Mouse (Mus musculus) 3T3-L1 (cell line): ENCODE results near the gene Zan.
"Not testable (repeated sequence)": the region's sequence is repeated elsewhere in the genome, so short reads cannot be mapped to it uniquely, and the experiment has no call there.

Source experiments
- DNase-seq: peaks from one replicate; pipeline ENCODE4 v3.0.0-alpha.2; 2015; ENCODE audit warnings: low read depth, low spot score

Gene Zan

DNA sequence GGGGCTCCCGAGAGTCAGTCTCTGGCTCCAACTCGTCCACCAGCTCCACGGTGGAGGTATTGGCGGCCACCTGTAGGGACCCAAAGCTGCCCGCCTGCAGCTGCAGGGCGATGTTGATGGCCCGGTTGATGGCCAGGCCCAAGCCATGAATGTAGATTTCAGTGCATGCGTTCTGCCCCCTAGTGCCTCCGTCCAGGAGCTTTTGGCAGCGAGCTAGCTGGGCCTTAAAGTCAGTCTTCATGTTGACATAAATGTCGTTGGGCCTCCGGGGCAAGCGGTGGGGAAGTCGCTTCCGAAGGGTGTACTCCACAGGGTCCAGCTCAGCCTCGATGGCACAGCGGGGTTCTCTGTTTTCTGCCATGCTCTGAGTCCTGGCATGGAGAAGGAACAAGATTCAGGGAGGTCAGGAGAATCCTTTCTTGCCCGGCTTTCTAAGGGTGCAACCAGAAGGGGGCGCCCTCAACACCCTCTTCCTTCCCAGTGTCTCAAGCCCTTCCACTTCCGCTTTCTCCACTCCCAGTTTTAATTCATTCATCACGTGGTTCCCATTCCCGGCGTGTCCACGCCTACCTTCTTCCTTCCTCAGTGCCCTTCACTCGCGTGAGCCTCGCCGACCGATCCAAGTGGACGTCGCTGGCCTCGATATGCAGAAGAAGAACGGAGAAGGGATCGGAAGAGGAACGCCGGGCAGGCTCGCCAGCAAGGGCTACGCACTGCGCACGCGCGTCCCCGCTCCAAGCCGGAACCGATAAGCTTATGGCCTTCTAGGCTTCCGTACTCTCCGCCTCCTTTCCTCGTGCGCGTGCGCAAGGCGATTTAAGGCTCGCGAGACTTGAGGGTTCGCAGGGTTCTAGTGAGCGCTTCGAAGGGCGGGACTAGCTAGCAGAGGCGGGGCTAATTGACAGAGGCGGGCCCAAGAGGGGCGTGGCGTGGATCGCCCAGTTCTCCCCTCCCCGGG is 25.1 kb upstream of the Zan start, which contains the start of gene Pop7:
TSS of gene Pop7 (minus strand) at position 810 of the 958 bp plus-strand sequence.
- peak; percentile 100 for DNase-seq

DNA sequence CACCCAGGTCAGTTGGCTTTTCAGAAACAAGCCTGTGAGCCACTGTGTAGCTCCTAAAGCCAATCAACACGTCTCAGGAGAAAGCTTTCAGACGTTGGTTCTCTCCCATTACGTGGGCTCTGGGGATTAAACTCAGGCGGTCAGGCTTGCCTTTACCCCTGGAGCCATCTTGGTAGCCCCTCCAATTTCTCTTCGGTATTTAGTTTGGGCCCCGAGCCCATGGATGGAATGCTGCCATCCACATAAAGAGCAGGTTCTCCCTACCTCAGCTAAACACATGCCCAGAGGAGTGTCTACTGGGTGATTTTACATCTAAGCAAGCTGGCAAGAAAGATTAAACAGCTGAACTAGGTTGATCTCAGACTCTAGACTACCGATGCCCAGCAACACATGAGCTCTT is 23.3 kb upstream of the Zan start:
- no peak for DNase-seq

- no peak for DNase-seq
Observed at GRCm38 (mm10) chr5:137493831-137494230, 17.0 kb upstream of the Zan start.

GRCm38 (mm10) chr5:137491559-137491958 is 14.7 kb upstream of the Zan start:
- no peak for DNase-seq

DNA sequence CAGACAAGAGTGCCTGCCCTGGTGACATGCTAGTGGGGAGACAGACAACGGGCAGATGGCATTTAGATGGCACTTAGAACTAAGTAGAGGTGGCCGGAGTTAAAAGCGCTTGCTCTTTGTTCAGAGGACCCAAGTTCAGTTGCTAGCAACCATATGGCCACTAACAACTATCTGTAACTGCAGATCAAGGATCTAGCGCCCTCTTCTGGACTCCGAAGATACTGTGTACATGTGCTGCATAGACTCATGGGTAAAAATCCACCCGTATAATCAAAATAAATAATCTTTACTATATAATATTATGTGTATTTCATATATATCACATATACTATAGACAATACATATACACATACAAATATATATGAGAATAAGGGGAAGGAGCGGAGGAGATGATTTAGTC is 10.8 kb upstream of the Zan start:
- peak; percentile 43 for DNase-seq

- no peak for DNase-seq
Observed at GRCm38 (mm10) chr5:137485851-137486155, 8.9 kb upstream of the Zan start.

GRCm38 (mm10) chr5:137485071-137485850 is 8.4 kb upstream of the Zan start:
- DNase-seq = no peak

DNA sequence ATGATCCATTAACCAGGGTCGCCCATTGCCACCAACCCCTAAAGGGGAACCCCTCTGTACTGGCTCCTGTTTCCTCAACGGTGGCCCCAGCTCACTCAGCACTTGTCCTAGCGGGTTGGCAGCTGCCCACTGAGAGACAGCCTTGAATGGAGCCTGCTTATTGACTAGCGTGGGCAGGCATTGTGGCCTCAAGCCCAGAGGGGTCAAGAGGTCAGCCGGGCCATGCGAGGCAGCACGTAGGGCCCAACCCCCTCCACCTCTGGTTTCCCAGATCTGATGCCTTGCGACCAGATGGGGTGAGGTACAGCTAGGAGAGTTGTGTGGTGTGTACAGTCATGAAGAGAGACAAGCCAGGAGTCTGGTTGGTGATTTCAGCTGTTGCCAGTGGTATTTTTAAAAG is 5.0 kb upstream of the Zan start:
- no peak for DNase-seq

DNA sequence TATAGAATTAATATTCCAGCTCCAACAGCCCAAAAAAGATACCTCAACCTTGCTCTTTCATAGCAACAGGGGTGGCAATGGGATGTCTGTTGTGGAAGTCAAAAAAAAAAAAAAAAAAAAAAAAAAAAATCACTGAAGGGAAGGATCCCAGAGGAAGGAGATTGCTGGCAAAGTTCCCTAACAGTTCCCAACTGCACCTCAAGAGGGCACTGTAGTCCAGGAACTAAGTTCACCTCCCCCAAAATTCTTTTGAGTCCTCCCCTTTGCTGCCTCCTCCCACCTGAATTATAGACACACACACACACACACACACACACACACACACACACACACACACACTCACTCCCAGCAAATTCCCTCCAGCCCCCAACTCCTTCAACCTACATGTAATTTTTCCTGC is 4.3 kb upstream of the Zan start:
- peak; percentile 96 for DNase-seq

DNA sequence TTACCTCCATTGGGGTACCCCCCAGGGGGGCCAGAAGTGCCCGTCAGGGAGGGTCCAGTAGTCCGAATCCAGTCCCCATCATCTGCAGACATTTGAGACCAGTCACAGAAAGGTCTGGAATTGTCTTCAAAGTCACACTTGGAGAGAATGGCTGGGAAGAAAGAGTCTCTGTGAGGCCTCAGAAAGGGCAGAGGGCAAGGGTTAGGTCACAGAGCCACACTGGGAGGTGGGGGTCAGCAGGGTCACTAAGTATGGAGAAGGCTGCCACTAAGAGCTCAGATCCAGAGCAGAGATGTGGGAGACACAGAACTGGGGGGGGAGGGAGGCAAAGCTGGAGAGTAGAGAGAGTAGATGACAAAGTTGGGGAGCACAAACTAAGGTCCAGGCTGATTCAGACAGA is 2.5 kb downstream of the Zan start:
- DNase-seq = no peak

GRCm38 (mm10) chr5:137472252-137472904 is 4.5 kb downstream of the Zan start:
- DNase-seq = no peak

GRCm38 (mm10) chr5:137466946-137467345 is 9.9 kb downstream of the Zan start:
- no peak for DNase-seq

GRCm38 (mm10) chr5:137465049-137465448 is 11.8 kb downstream of the Zan start:
- DNase-seq = peak; percentile 41

GRCm38 (mm10) chr5:137455866-137456591 is 20.8 kb downstream of the Zan start:
- peak; percentile 59 for DNase-seq

DNA sequence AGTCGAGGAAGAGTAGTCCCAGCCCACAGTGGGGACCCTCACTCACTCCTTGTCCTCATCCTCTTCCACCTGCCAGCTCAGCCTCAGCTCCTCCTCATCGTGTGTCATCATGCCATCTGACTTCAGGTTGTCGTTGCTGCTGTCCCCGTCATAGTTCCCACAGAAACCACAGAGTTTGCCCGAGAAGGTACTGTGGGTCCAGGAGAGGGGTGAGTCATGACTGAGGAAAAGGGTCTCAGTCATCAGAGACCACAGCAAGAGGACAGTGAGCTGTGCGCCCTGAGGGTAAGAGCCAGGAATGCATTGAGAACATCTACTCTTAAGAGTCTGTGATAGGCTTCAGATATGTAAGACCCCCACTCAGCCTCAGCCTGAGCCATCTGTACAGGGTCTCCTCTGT is 21.7 kb downstream of the Zan start:
- DNase-seq = peak; percentile 68

DNA sequence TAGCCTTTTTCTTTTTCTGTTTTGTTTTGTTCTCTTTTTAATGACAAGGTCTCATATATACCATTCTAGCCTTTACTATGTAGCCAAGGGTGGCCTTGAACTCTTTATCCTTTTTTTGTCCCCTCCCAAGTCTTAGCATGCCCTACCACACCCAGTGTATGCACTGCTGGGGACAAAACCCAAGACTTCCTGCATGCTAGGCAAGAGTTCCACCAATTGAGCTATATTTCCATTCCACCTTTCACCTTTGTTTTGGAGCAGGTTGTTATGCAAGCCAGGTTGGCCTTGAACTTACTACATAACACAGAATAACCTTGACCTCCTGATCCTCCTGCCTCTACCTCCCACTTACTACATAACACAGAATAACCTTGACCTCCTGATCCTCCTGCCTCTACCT is 31.3 kb downstream of the Zan start:
- DNase-seq = no peak

DNA sequence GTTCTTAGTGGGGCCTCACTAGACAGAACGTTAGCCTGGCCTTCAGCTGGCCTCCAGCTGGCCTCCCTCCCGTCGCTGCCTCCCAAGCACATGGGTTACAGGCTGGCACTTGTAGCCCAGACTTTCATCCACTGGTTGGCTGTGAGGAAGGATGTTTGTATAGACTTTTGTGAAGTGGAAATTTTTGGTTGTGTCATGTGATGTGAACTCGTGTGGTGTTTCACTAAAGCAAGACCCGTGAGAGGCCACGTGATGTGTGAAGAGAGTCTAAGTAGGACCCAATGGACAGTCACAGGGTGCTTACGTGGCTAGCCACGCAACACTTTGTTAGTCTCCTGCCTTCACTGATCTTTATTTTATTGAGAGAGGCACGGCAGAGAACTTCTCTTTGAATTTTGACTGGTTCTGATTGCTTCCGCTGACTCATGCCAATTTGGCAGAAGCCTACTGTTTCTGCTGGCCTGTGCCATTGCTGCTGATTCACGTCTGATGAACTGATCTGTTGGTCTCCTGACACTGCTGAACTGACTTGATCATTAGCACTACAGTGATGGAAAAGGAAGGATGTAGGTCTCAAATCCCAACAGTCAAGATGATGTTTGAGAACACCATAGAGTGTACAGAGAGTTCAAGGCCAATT is 36.5 kb downstream of the Zan start:
- DNase-seq = peak; percentile 79

GRCm38 (mm10) chr5:137433889-137434288 is 43.0 kb downstream of the Zan start:
- DNase-seq = no peak

DNA sequence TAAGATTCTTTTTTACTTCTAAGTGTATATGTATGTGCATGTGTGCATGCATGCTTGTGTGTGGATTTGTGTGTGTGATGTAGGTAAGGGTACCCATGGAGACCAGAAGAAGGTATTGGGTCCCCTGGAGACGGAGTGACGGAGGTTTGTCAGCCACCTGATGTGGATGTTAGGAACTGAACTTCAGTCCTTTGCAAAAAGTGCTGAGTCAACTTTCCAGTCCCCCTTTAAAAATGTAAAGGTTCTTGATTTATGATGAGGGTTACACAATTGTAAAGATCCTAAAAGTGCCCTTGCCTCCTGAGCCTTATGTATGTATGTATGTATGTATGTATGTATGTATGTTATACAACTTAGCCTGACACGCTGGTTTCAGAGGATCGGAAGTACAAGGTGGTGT is 46.5 kb downstream of the Zan start:
- not testable (repeated sequence) for DNase-seq

DNA sequence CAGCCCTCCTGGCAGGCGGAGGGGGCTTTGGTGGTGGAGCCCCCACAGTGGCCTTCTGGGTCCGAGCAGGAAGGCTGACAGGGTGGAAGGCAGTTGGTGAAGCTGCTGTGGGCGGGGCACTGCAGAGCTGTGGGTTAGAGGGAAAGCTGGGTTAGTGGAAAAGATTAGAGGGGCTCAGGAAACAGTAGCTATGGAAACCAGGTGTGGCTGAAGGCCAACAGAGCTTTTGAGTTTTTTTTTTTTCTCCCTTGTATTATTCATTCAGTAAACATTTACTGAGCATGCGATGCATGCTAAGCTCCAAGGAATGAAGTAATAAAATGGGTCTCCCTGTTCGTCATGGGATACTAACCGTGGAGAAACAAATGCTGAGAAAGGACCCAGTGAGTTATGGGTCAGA is 51.2 kb downstream of the Zan start:
- peak; percentile 78 for DNase-seq

- no peak for DNase-seq
Observed at GRCm38 (mm10) chr5:137419841-137420240, 57.0 kb downstream of the Zan start.
